Mouse (Mus musculus): ENCODE data around the gene Fer1l4. TPM values are rescaled to one million over a fixed set of nuclear protein-coding genes. Genes with fewer than 3 reads are reported as not detected.

The Fer1l4 gene
- 0.09 TPM in 1 of 2 replicates, not detected in the other for polyA plus RNA-seq (2014; fragmentation: Nextera tagmentation; extraction: Ambion mirVana)

GRCm38 (mm10) chr2:156052816-156053215 is at the start of gene Fer1l4:
Gene Fer1l4 (minus strand): TSS chr2:156052947.
- no peaks in the 10 kb centered on the region for H3K27me3 ChIP-seq (ENCODE audit: control insufficient read depth, insufficient read depth, low read length)
- 85% methylated on average over 9 of the region's 9 CpGs for WGBS
- H3K4me3 ChIP-seq (replicated peaks; ENCODE audit: low read depth, low read length), result no peak within 1 kb of the TSS
- ATAC-seq (ENCODE audit: low FRiP score, low TSS enrichment) (no peak), DNase-seq (no peak)
- no peak within 1 kb of the TSS for H3K4me2 ChIP-seq (ENCODE audit: low read length)
- no peak within 1 kb of the TSS for H3K9ac ChIP-seq (replicated peaks; ENCODE audit: low read length)
- H3K4me1 ChIP-seq (ENCODE audit: control insufficient read depth, insufficient read depth, low read length), result no peaks in the 10 kb centered on the region
- no peaks in the 10 kb centered on the region for H3K36me3 ChIP-seq (ENCODE audit: control insufficient read depth, insufficient read depth, low read length)
- H3K27ac ChIP-seq (replicated peaks; ENCODE audit: low read depth, low read length), result no peak within 1 kb of the TSS
- no peaks in the 10 kb centered on the region for H3K9me3 ChIP-seq (ENCODE audit: control insufficient read depth, low read length)

GRCm38 (mm10) chr2:156091926-156092325 is 39.2 kb upstream of the Fer1l4 start:
- DNase-seq (no peak), ATAC-seq (ENCODE audit: low FRiP score, low TSS enrichment) (no peak)
- Histone ChIP-seq H3K9me3 (ENCODE audit: control insufficient read depth, low read length) (no peaks in the 10 kb centered on the region), H3K36me3 (ENCODE audit: control insufficient read depth, insufficient read depth, low read length) (peaks cover 35% of the 10 kb centered on the region), H3K4me2 (ENCODE audit: low read length) (no peak overlapping the region), H3K4me1 (ENCODE audit: control insufficient read depth, insufficient read depth, low read length) (peaks cover 3% of the 10 kb centered on the region; the same call in 1 of the 2 replicates), H3K27me3 (ENCODE audit: control insufficient read depth, insufficient read depth, low read length) (no peaks in the 10 kb centered on the region), H3K9ac (replicated peaks; ENCODE audit: low read length) (no peak overlapping the region), H3K4me3 (replicated peaks; ENCODE audit: low read depth, low read length) (no peak overlapping the region), H3K27ac (replicated peaks; ENCODE audit: low read depth, low read length) (no peak overlapping the region)
- WGBS, result 85% methylated on average over 5 of the region's 5 CpGs

DNA sequence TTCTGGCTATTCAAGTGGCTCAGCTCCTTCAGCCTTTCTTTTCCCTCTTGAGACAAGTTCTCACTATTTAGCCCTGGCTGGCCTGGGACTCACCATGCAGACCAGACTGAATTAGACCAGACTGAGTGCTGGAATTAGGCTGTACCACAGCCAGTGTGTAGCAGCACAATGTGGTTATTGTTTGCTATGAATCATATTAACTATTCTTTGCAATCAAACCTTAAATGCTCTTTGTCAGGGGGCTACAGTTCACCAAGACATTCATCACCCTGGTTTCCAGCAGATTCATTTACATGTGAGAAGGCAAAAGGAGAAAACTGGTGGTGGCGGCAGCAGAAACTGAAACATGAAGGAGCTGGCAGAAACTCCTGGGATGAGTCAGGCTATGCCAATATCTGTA is 37.1 kb upstream of the Fer1l4 start:
- H3K27me3 ChIP-seq (ENCODE audit: control insufficient read depth, insufficient read depth, low read length), result no peaks in the 10 kb centered on the region
- no peak for ATAC-seq (ENCODE audit: low FRiP score, low TSS enrichment)
- no peak overlapping the region for H3K9ac ChIP-seq (replicated peaks; ENCODE audit: low read length)
- H3K27ac ChIP-seq (replicated peaks; ENCODE audit: low read depth, low read length), result 0 out of 2 replicates have a peak overlapping the region, but pooled peaks have one; percentile 13
- H3K4me3 ChIP-seq (replicated peaks; ENCODE audit: low read depth, low read length), result no peak overlapping the region
- DNase-seq, result peak; percentile 35
- H3K4me2 ChIP-seq (ENCODE audit: low read length), result no peak overlapping the region
- H3K9me3 ChIP-seq (ENCODE audit: control insufficient read depth, low read length), result no peaks in the 10 kb centered on the region
- 19% methylated on average over 1 of the region's 1 CpGs for WGBS
- H3K4me1 ChIP-seq (ENCODE audit: control insufficient read depth, insufficient read depth, low read length), result peaks cover 3% of the 10 kb centered on the region; the same call in 1 of the 2 replicates
- H3K36me3 ChIP-seq (ENCODE audit: control insufficient read depth, insufficient read depth, low read length), result peaks cover 14% of the 10 kb centered on the region

DNA sequence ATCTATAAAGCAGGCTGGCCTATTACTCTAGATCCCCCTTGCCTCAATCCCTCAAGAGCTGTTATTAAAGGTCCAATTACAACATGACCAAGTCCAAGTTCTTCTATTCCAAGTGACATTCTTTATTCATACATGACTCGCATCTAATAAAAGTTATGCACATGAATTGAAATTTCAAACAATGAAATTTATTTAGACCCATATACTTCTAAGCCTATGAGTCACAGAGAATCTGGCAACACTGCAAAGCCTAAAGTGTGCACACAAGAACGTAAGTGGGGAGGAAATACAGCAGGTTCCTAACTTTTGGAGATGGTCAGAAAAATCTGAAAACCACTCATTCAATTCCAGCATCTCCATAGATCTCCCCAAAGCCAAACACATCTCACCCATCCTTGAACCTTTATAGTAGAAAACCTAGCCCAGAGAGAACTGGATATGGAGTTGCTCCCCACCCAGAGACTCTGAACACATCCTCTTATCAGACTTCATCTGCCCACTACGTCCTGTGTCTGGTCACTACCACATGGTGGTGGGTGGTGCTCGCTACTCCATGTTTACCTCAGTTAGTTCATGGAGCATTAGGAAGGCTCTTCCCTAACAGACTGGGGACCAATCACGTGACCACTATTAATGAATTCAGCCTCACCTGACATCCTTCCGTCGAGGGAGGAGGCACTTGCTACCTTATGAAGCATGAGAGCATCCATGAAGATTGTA is 34.8 kb upstream of the Fer1l4 start:
- no peaks in the 10 kb centered on the region for H3K9me3 ChIP-seq (ENCODE audit: control insufficient read depth, low read length)
- H3K9ac ChIP-seq (replicated peaks; ENCODE audit: low read length), result no peak overlapping the region
- no peaks in the 10 kb centered on the region for H3K27me3 ChIP-seq (ENCODE audit: control insufficient read depth, insufficient read depth, low read length)
- H3K36me3 ChIP-seq (ENCODE audit: control insufficient read depth, insufficient read depth, low read length), result peaks cover 6% of the 10 kb centered on the region
- no peak overlapping the region; the same call in 1 of the 2 replicates for H3K27ac ChIP-seq (replicated peaks; ENCODE audit: low read depth, low read length)
- no peak overlapping the region for H3K4me3 ChIP-seq (replicated peaks; ENCODE audit: low read depth, low read length)
- ATAC-seq (ENCODE audit: low FRiP score, low TSS enrichment), result no peak
- WGBS, result 91% methylated on average over 7 of the region's 7 CpGs
- peaks cover 3% of the 10 kb centered on the region; the same call in 1 of the 2 replicates for H3K4me1 ChIP-seq (ENCODE audit: control insufficient read depth, insufficient read depth, low read length)
- DNase-seq, result no peak
- no peak overlapping the region for H3K4me2 ChIP-seq (ENCODE audit: low read length)

- Histone ChIP-seq H3K4me2 (ENCODE audit: low read length) (no peak overlapping the region), H3K27me3 (ENCODE audit: control insufficient read depth, insufficient read depth, low read length) (no peaks in the 10 kb centered on the region), H3K4me1 (ENCODE audit: control insufficient read depth, insufficient read depth, low read length) (no peaks in the 10 kb centered on the region), H3K36me3 (ENCODE audit: control insufficient read depth, insufficient read depth, low read length) (peaks cover under 1% of the 10 kb centered on the region), H3K4me3 (replicated peaks; ENCODE audit: low read depth, low read length) (no peak overlapping the region), H3K27ac (replicated peaks; ENCODE audit: low read depth, low read length) (no peak overlapping the region), H3K9ac (replicated peaks; ENCODE audit: low read length) (no peak overlapping the region), H3K9me3 (ENCODE audit: control insufficient read depth, low read length) (no peaks in the 10 kb centered on the region)
- 92% methylated on average over 3 of the region's 3 CpGs for WGBS
- no peak for DNase-seq
- ATAC-seq (ENCODE audit: low FRiP score, low TSS enrichment), result no peak
Measured at GRCm38 (mm10) chr2:156084541-156084940, 31.8 kb upstream of the Fer1l4 start.

- no peak overlapping the region for H3K9ac ChIP-seq (replicated peaks; ENCODE audit: low read length)
- no peak overlapping the region for H3K27ac ChIP-seq (replicated peaks; ENCODE audit: low read depth, low read length)
- no peak overlapping the region for H3K4me3 ChIP-seq (replicated peaks; ENCODE audit: low read depth, low read length)
- peaks cover 39% of the 10 kb centered on the region for H3K36me3 ChIP-seq (ENCODE audit: control insufficient read depth, insufficient read depth, low read length)
- no peaks in the 10 kb centered on the region for H3K4me1 ChIP-seq (ENCODE audit: control insufficient read depth, insufficient read depth, low read length)
- DNase-seq (no peak), ATAC-seq (ENCODE audit: low FRiP score, low TSS enrichment) (no peak)
- no peak overlapping the region for H3K4me2 ChIP-seq (ENCODE audit: low read length)
- H3K9me3 ChIP-seq (ENCODE audit: control insufficient read depth, low read length), result no peaks in the 10 kb centered on the region
- H3K27me3 ChIP-seq (ENCODE audit: control insufficient read depth, insufficient read depth, low read length), result no peaks in the 10 kb centered on the region
- 93% methylated on average over 7 of the region's 7 CpGs for WGBS
Measured at GRCm38 (mm10) chr2:156080391-156080790, 27.6 kb upstream of the Fer1l4 start.

DNA sequence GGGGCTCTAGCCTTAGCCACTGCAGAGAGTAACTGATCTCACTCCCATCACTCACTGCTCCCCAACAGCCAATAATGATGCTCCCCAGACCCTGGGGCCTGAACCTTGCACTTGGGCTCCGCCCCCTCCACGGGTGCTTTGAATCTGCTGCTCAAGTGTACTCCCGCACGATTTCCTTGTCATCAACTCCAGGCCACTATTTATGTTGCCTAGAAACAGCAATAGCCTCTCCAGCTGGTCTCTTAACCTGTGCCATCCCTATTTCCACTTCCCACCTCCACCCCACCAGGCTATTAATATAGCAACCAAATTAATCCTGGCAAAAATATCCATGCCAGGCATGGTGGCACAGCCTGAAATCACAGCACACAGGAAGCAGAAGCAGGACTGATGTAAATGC is 26.9 kb upstream of the Fer1l4 start:
- ATAC-seq (ENCODE audit: low FRiP score, low TSS enrichment) (no peak), DNase-seq (no peak)
- H3K9me3 ChIP-seq (ENCODE audit: control insufficient read depth, low read length), result no peaks in the 10 kb centered on the region
- no peak overlapping the region for H3K4me3 ChIP-seq (replicated peaks; ENCODE audit: low read depth, low read length)
- H3K4me1 ChIP-seq (ENCODE audit: control insufficient read depth, insufficient read depth, low read length), result no peaks in the 10 kb centered on the region
- H3K36me3 ChIP-seq (ENCODE audit: control insufficient read depth, insufficient read depth, low read length), result peaks cover 46% of the 10 kb centered on the region
- H3K4me2 ChIP-seq (ENCODE audit: low read length), result no peak overlapping the region
- H3K27ac ChIP-seq (replicated peaks; ENCODE audit: low read depth, low read length), result no peak overlapping the region
- H3K9ac ChIP-seq (replicated peaks; ENCODE audit: low read length), result no peak overlapping the region
- 61% methylated on average over 4 of the region's 4 CpGs for WGBS
- H3K27me3 ChIP-seq (ENCODE audit: control insufficient read depth, insufficient read depth, low read length), result no peaks in the 10 kb centered on the region

- Histone ChIP-seq H3K27ac (replicated peaks; ENCODE audit: low read depth, low read length) (no peak overlapping the region), H3K4me2 (ENCODE audit: low read length) (no peak overlapping the region), H3K9me3 (ENCODE audit: control insufficient read depth, low read length) (no peaks in the 10 kb centered on the region), H3K27me3 (ENCODE audit: control insufficient read depth, insufficient read depth, low read length) (no peaks in the 10 kb centered on the region), H3K4me1 (ENCODE audit: control insufficient read depth, insufficient read depth, low read length) (no peaks in the 10 kb centered on the region), H3K4me3 (replicated peaks; ENCODE audit: low read depth, low read length) (no peak overlapping the region), H3K9ac (replicated peaks; ENCODE audit: low read length) (no peak overlapping the region), H3K36me3 (ENCODE audit: control insufficient read depth, insufficient read depth, low read length) (peaks cover 51% of the 10 kb centered on the region)
- no peak for DNase-seq
- ATAC-seq (ENCODE audit: low FRiP score, low TSS enrichment), result no peak
- WGBS, result 94% methylated on average over 8 of the region's 8 CpGs
Measured at GRCm38 (mm10) chr2:156079183-156079560, 26.4 kb upstream of the Fer1l4 start.
